Mouse (Mus musculus): ENCODE data around the gene Slc22a19. TPM values are rescaled to one million over a fixed set of nuclear protein-coding genes. Genes with fewer than 3 reads are reported as not detected.

Slc22a19 gene
- polyA plus RNA-seq, 1 experiment from 2014 or later, result not detected

Other genes starting within 250 kb of the Slc22a19 start
- 129 and 138 TPM in 2 replicates for gene Rtn3, start 228.0 kb downstream of the Slc22a19 start, polyA plus RNA-seq (2015; fragmentation: Nextera tagmentation; extraction: Ambion mirVana)
- 7.2 and 7.7 TPM in 2 replicates for gene Atl3, start 217.3 kb downstream of the Slc22a19 start, polyA plus RNA-seq (2015; fragmentation: Nextera tagmentation; extraction: Ambion mirVana)
- gene Pla2g16, start 153.9 kb downstream of the Slc22a19 start, polyA plus RNA-seq (2015; fragmentation: Nextera tagmentation; extraction: Ambion mirVana), result 60.1 and 65.2 TPM in 2 replicates
- 0.25 and 0.27 TPM in 2 replicates for gene Lgals12, start 104.1 kb downstream of the Slc22a19 start, polyA plus RNA-seq (2015; fragmentation: Nextera tagmentation; extraction: Ambion mirVana)
- gene Hrasls5, start 98.8 kb downstream of the Slc22a19 start, polyA plus RNA-seq (2015; fragmentation: Nextera tagmentation; extraction: Ambion mirVana), result not detected in 2 replicates
- not detected in 2 replicates for gene Slc22a26, start 91.4 kb upstream of the Slc22a19 start, polyA plus RNA-seq (2015; fragmentation: Nextera tagmentation; extraction: Ambion mirVana)

Measured in heart, embryonic 13.5 days (tissue).